Mouse (Mus musculus): Measurements from ENCODE around the gene Rgs10.

DNA sequence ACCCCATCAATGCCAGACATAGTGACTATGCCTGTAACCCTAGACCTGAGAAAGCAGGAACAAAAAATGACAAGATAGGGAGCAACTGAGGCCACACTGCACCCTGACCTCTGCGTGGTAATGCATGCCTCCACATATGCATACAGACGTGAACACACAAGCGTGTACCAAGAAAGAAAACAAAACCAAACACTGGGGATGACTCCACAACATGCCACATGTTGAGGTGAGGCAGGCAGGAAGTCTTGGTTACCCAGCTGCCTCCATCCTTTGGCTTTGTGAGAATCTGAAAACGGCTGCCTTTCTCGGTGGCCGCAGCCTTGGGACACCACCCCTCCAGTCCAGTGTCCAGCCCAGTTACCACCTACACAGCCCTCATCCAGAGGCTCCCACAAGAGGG is 49.7 kb downstream of the Rgs10 start:
- no peak for TF ChIP-seq CTCF (IDR thresholded peaks at IDR 0.05 in 2 of 3, conservative IDR thresholded peaks at IDR 0.05 in 1 of 3; ENCODE audit: control insufficient read depth in 1 of 3, insufficient read depth in 1 of 3, low read depth in 2 of 3, low read length in 3 of 3, poor library complexity in 1 of 3, severe bottlenecking in 1 of 3)
- TF ChIP-seq ZC3H11A (IDR thresholded peaks at IDR 0.05; ENCODE audit: low read depth, low read length), result no peak
- no peak for TF ChIP-seq JUND (IDR thresholded peaks at IDR 0.05; ENCODE audit: low read depth, low read length)
- no peak for TF ChIP-seq CHD1 (IDR thresholded peaks at IDR 0.05; ENCODE audit: low read depth, low read length)
- TF ChIP-seq POLR2AphosphoS5 (IDR thresholded peaks at IDR 0.05; ENCODE audit: borderline replicate concordance, low read depth, low read length), result no peak
- no peak for TF ChIP-seq MYC (IDR thresholded peaks at IDR 0.05; ENCODE audit: low read depth, low read length)
- no peak for TF ChIP-seq MAX (IDR thresholded peaks at IDR 0.05; ENCODE audit: low read length)
- no peak for TF ChIP-seq USF1 (IDR thresholded peaks at IDR 0.05; ENCODE audit: low read depth, low read length)
- TF ChIP-seq UBTF (IDR thresholded peaks at IDR 0.05; ENCODE audit: borderline replicate concordance, insufficient read depth, low read depth, low read length), result no peak
- no peak for TF ChIP-seq NRF1 (IDR thresholded peaks at IDR 0.05; ENCODE audit: insufficient read depth, low read depth, low read length, poor library complexity, severe bottlenecking)
- no peak for TF ChIP-seq EP300 (IDR thresholded peaks at IDR 0.05; ENCODE audit: low read depth in 1 of 2, low read length in 2 of 2)
- TF ChIP-seq ZNF384 (IDR thresholded peaks at IDR 0.05; ENCODE audit: low read depth, low read length), result no peak
- TF ChIP-seq NELFE (IDR thresholded peaks at IDR 0.05; ENCODE audit: low read depth, low read length), result no peak
- TF ChIP-seq BHLHE40 (IDR thresholded peaks at IDR 0.05; ENCODE audit: borderline replicate concordance, low read depth, low read length), result no peak

Measured in MEL (cell line).